9 mouse cellular contexts compared by ENCODE assay signal in genomic region chr1:97726730-97727129, GRCm38 (mm10). TPM values are rescaled to one million over a fixed set of nuclear protein-coding genes. Genes with fewer than 3 reads are reported as not detected.
DNase-seq lines count a peak whose midpoint lies in the region; ATAC-seq and TF ChIP-seq lines count a peak whose summit lies in the region.
"Had no signal": no experiment of that assay in that cellular context is flagged by ENCODE, and none has a peak within 500 bp of the region (broad histone marks: within the 10 kb centered on the region; RNA-seq: fewer than 3 reads in every experiment).

No protein-coding gene starts in this region.

- no peaks in the 10 kb centered on the region for H3K27me3 ChIP-seq in hindbrain, postnatal 0 days (ENCODE audit: insufficient read depth, low read length)
- H3K27me3 ChIP-seq in hindbrain, embryonic 10.5 days (ENCODE audit: insufficient read depth, poor library complexity, severe bottlenecking): no peaks in the 10 kb centered on the region
- H3K27me3 ChIP-seq in stomach, embryonic 15.5 days (replicated peaks): no peaks in the 10 kb centered on the region
- H3K27me3 ChIP-seq: heart, embryonic 15.5 days had no signal

- no peak for TF ChIP-seq POLR2A in brain, embryonic 14.5 days (IDR thresholded peaks at IDR 0.05; ENCODE audit: borderline replicate concordance, extremely low read depth, insufficient read depth, insufficient read length, poor library complexity, severe bottlenecking)

- peak; percentile 35 for DNase-seq in hindbrain, postnatal 0 days (ENCODE audit: low spot score)
- DNase-seq in hindbrain, embryonic 10.5 days (ENCODE audit: low spot score): no peak
- DNase-seq in thymus, postnatal 0 days (ENCODE audit: low spot score): peak; percentile 8
- DNase-seq in thymus, postnatal 25 days: no peak
- DNase-seq in brain, embryonic 14.5 days (ENCODE audit: low read depth): peak; percentile 30
- no peak for DNase-seq in left cerebral cortex, adult 11 months (ENCODE audit: low spot score)

- WGBS in hindbrain, postnatal 0 days: 84% methylated on average over 2 of the region's 2 CpGs
- WGBS in hindbrain, embryonic 10.5 days: 73% methylated on average over 2 of the region's 2 CpGs
- 72% methylated on average over 2 of the region's 2 CpGs for WGBS in stomach, embryonic 15.5 days

- no peaks in the 10 kb centered on the region for H3K4me1 ChIP-seq in hindbrain, postnatal 0 days (ENCODE audit: insufficient read depth, low read length)
- H3K4me1 ChIP-seq in hindbrain, embryonic 10.5 days (replicated peaks): no peaks in the 10 kb centered on the region
- no peaks in the 10 kb centered on the region for H3K4me1 ChIP-seq in stomach, embryonic 15.5 days
- H3K4me1 ChIP-seq: heart, embryonic 15.5 days had no signal

- no peak overlapping the region for H3K27ac ChIP-seq in hindbrain, postnatal 0 days
- H3K27ac ChIP-seq in hindbrain, embryonic 10.5 days: no peak overlapping the region
- no peak overlapping the region for H3K27ac ChIP-seq in stomach, embryonic 15.5 days
- H3K27ac ChIP-seq: heart, embryonic 15.5 days had no signal

- no peak overlapping the region for H3K4me3 ChIP-seq in hindbrain, postnatal 0 days (ENCODE audit: low read length)
- H3K4me3 ChIP-seq in hindbrain, embryonic 10.5 days: no peak overlapping the region
- H3K4me3 ChIP-seq in stomach, embryonic 15.5 days (replicated peaks): no peak overlapping the region
- H3K4me3 ChIP-seq: heart, embryonic 15.5 days had no signal

- no peaks in the 10 kb centered on the region for H3K9me3 ChIP-seq in hindbrain, postnatal 0 days (ENCODE audit: low read length)
- H3K9me3 ChIP-seq in hindbrain, embryonic 10.5 days: no peaks in the 10 kb centered on the region
- no peaks in the 10 kb centered on the region for H3K9me3 ChIP-seq in stomach, embryonic 15.5 days
- H3K9me3 ChIP-seq: heart, embryonic 15.5 days had no signal

- H3K36me3 ChIP-seq in hindbrain, postnatal 0 days (ENCODE audit: insufficient read depth, low read length): peaks cover 15% of the 10 kb centered on the region
- peaks cover 45% of the 10 kb centered on the region for H3K36me3 ChIP-seq in hindbrain, embryonic 10.5 days
- H3K36me3 ChIP-seq in stomach, embryonic 15.5 days: peaks cover 14% of the 10 kb centered on the region

- ATAC-seq in hindbrain, postnatal 0 days: no peak
- ATAC-seq in stomach, embryonic 15.5 days (ENCODE audit: insufficient read depth, low FRiP score, low read depth): 0 out of 2 replicates have a peak, but pooled peaks have one; percentile 35
- no peak for ATAC-seq in granulocyte monocyte progenitor cell, adult 5-6 weeks (replicated peaks; ENCODE audit: poor library complexity, severe bottlenecking)

- no peak overlapping the region for H3K4me2 ChIP-seq in hindbrain, postnatal 0 days (ENCODE audit: low read depth, low read length)
- no peak overlapping the region for H3K4me2 ChIP-seq in stomach, embryonic 15.5 days
- H3K4me2 ChIP-seq: heart, embryonic 15.5 days had no signal

- peak; percentile 64 for TF ChIP-seq CTCF in hindbrain, postnatal 0 days (IDR thresholded peaks at IDR 0.05; ENCODE audit: low read depth)
- peak; percentile 41; the same call in 1 of the 2 replicates for TF ChIP-seq CTCF in brain, embryonic 14.5 days (IDR thresholded peaks at IDR 0.05; ENCODE audit: borderline replicate concordance, extremely low read depth, insufficient read depth, insufficient read length)

- no peak overlapping the region for H3K9ac ChIP-seq in hindbrain, postnatal 0 days (replicated peaks; ENCODE audit: low read length)
- no peak overlapping the region for H3K9ac ChIP-seq in stomach, embryonic 15.5 days
- H3K9ac ChIP-seq: heart, embryonic 15.5 days had no signal

RNA-seq across cellular contexts. Expression of gene Gin1, which starts 43.2 kb away (rescaled TPM):
- 2.3 and 5.8 TPM in 2 replicates for total RNA-seq in hindbrain, postnatal 0 days (2014; rRNA removed)
- 11.6 and 18.2 TPM in 2 replicates for polyA plus RNA-seq in hindbrain, postnatal 0 days (2015; fragmentation: Nextera tagmentation; extraction: Ambion mirVana)
- polyA plus RNA-seq in hindbrain, embryonic 10.5 days (2016; fragmentation: Nextera tagmentation; extraction: Ambion mirVana): 14.7 and 16.6 TPM in 2 replicates
- 23.8 and 29.8 TPM in 2 replicates for polyA plus RNA-seq in thymus, postnatal 0 days (2015; fragmentation: Nextera tagmentation; extraction: Ambion mirVana)
- 6.7 and 6.8 TPM in 2 replicates for polyA plus RNA-seq in brain, embryonic 14.5 days (2012; rRNA removed)
- polyA plus RNA-seq in stomach, embryonic 15.5 days (2015; fragmentation: Nextera tagmentation; extraction: Ambion mirVana): 18.4 and 18.8 TPM in 2 replicates
- total RNA-seq in granulocyte monocyte progenitor cell, adult 5-6 weeks (2014; fragmentation: Nextera tagmentation): 11.5 and 15.3 TPM in 2 replicates
- 16.7 and 20.9 TPM in 2 replicates for total RNA-seq in granulocyte monocyte progenitor cell, adult 5-6 weeks (2017)

RNA-seq across cellular contexts. Expression of gene Ppip5k2, which starts 43.5 kb away (rescaled TPM):
- 39.3 and 40.3 TPM in 2 replicates for total RNA-seq in hindbrain, postnatal 0 days (2014; rRNA removed)
- 29.4 and 30.8 TPM in 2 replicates for polyA plus RNA-seq in hindbrain, postnatal 0 days (2015; fragmentation: Nextera tagmentation; extraction: Ambion mirVana)
- 35.8 and 40.3 TPM in 2 replicates for polyA plus RNA-seq in hindbrain, embryonic 10.5 days (2016; fragmentation: Nextera tagmentation; extraction: Ambion mirVana)
- polyA plus RNA-seq in thymus, postnatal 0 days (2015; fragmentation: Nextera tagmentation; extraction: Ambion mirVana): 17.3 and 17.9 TPM in 2 replicates
- 55.7 and 65.7 TPM in 2 replicates for polyA plus RNA-seq in brain, embryonic 14.5 days (2012; rRNA removed)
- polyA plus RNA-seq in stomach, embryonic 15.5 days (2015; fragmentation: Nextera tagmentation; extraction: Ambion mirVana): 28.1 and 33.3 TPM in 2 replicates
- total RNA-seq in granulocyte monocyte progenitor cell, adult 5-6 weeks (2014; fragmentation: Nextera tagmentation): 52.7 and 57.5 TPM in 2 replicates
- 64.8 and 82.9 TPM in 2 replicates for total RNA-seq in granulocyte monocyte progenitor cell, adult 5-6 weeks (2017)

Comparison
In these comparisons a context has a peak if more than half of its experiments do, and no peak if none do; other contexts are left out.
1. DNase-seq: peak in hindbrain, postnatal 0 days (single experiment), thymus, postnatal 0 days (single experiment) and brain, embryonic 14.5 days (single experiment); none in hindbrain, embryonic 10.5 days (single experiment), thymus, postnatal 25 days (single experiment) and left cerebral cortex, adult 11 months (single experiment).